Mouse (Mus musculus) cerebellum, postnatal 10 days (tissue): Measurements from ENCODE around the gene Tbx4.

Source experiments
- DNase-seq, 2 experiments: peaks; one replicate each; pipeline ENCODE4 v3.0.0; 2021; ENCODE audit warnings: mixed read lengths in 2 of 2

The Tbx4 gene

DNA sequence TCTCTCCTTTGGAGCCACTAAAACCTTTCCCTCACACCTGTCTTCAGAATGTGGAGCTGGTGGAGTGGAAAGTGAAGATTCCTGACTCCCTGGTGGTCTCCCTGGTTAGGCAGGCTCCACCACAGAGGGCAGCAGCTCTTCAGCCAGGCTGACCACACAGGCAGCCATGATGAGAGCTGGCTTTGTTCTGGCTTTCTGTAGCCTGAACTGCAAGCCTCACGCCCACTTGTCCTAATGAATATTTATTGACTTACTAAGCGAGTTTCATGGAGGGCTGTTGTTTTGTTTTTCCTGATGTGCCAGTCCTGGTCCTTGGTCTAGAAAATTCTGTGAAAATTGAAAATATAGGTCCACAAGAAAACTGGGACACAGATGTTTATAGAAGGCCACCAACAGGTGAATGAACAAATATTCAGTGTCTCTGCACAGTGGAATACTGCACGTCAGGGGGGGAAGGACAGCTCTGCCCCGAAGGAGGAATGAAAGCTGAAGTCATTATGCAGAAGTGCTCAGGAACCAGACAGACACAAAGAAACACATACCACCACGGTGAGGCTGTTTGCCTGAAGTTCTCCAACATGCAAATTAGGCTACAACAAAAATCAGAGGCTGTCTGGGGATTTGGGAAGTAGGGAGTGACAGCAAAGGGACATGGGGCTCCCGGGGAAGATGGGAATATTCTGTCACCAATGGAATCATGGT is 28.1 kb upstream of the Tbx4 start:
- no peak for DNase-seq

DNA sequence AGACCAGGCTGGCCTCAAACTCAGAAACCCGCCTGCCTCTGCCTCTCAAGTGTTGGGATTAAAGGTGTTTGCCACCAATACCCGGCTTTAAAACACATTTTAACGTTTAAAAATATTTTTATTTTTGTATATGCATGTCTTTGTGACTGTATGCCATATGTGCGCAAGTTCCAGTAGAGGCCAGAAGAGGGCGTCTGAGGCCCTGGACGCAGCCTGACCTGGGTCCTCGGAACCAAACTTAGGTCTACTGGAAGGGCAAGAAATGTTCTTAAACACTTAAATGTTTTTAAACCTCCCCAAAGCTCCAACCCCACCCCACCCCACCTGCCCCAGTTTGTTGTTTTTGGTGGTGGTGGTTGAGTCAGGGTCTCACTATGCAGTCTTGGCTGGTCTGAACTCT is 21.9 kb upstream of the Tbx4 start:
- peak; percentile 17 to 28 for DNase-seq

DNA sequence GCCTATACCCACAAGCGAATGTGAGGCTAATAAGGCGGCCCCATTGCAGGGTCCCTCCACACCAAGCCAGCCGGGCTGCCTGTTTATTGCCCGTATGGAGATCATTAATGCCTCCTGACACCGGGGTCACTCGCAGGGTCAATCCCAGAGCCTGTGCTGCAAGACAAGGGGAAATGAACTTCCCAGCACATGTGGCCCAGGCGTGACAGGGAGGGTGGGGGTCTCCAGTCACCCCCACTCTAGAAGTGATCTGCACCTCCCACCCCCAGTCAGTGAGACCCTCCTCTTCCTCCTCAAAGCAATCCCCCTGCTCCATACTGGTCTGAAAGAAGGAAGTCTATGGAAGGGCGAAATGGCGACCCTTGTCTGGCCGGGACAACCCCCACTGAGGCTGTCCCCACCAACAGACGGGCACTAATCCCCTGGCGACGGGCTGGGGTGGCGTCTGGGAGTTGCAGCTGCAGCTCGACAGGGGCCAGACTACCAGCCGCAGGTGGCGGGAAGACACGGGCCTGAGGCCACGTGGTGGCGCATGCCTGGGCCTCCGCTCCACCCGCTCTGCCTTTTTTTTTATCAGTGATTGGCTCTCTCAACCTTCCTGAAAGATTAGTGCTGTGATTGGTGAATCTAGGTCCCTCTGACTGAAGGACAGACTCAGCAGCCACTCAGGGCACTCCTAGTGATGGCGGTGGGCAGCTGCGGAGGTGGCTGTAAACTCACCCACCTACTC is 10.0 kb upstream of the Tbx4 start:
- DNase-seq, result no peak

DNA sequence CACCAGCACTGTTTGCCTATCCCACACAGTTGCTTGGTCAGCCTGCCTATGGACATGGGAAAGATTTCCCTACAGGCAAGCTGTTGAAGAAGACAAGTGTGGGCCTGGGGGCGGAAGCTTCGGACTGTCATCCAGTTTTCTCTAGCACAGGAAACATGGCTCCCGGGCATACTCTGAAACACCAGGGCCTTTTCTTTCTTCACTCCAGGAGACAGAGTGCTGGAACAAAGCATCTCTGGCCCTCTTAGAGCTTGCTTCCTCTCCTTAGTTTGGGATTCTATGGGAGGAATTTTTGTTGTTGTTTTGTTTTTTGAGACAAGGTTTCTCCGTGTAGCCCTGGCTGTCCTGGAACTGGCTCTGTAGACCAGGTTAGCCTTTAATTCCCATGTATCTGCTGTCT is 1.7 kb upstream of the Tbx4 start:
- DNase-seq, result no peak

DNA sequence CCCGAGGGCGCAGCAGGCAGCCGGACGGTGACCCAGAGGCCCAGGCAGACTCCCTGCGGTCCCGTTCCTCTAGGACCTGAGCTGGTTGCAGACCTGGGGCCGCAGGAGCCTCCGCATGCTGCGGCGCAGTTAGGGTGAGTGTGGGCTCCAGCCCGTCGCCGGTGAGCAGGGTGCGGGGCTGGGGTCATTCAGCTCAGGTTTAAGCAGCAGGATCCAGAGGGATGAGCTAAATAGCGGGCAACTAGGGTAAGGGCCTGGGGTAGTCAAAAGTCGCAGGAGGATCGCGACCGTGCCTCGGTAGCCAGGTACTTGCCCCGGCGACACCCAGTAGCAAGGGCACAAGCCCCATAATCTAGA is 185 bp downstream of the Tbx4 start:
- DNase-seq, result peak in 1 of 2 experiments; percentile 16

DNA sequence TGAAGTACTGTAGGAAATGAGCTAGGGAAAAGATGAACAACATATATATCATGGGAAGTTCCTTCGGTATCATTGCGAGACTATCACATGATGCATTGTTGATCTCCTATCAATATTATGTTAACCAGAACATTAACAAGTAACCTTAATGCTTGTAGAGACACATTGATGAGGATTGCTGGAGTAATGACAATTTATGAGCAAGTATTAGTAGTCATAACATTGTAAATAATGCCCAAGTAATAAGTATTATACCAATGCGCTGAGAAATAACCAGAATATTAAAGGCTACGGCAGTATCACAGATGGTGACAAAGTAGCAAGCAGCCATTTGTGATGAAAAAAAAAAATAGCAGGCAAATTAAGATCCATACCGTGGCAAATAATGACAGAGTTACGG is 1.1 kb downstream of the Tbx4 start:
- DNase-seq, result peak in 1 of 2 experiments; percentile 22

DNA sequence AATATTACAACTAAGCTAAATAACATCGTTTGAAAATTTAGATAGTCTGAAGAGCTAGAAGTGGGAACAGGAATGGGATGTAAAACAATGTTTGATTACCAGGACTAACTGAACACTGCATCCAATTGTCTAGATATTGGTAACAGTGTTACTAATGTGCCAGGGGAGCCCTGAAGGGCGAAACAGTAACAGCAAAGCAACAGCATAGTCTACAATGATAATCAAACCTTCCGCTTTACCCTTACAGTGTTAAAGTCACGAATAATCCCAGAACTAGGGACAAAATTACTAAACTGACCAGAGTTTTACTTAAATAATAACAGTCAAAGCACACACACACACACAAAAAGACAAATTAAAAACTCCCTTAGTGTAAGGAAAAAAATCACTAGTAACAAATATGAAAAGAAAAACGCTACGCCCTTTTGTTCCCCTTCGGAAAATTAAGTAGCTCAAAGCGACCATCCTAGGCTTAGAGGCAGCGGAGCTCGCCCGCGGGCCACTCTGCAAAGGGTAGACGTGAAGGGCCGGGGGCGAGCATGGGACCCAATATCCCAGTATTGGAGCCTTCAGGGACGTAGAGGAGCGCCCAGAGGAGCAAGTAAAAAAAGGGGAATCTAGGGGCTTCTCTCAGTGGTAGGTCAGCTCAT is 1.7 kb downstream of the Tbx4 start:
- peak; percentile 26 to 33 for DNase-seq

DNA sequence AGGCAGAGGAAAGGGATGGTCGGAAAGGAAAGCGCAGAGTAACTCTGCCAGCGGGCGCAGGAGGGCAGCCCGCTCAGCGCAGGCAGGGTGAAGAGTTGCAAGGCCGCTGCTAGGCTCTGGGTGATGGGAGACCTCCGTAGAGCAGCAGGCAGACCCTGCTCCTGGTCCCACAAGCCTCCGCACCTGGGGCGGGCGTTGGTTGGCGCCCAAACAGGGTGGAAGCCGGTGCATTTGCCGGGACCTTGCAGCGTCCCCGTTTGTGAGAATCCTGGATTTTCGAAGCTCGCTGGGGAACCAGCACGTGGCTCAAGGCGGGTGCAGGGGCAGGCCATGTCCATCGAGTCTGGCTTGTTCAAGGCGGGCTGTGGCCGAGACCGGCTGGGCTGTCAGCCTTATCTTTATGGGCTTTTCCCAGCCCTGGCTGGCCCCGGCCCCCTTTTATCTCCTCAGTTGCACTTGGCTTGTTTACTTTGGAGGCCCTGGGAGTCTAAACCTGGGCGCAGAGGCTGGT is 2.3 kb downstream of the Tbx4 start:
- peak; percentile 22 to 40 for DNase-seq

DNA sequence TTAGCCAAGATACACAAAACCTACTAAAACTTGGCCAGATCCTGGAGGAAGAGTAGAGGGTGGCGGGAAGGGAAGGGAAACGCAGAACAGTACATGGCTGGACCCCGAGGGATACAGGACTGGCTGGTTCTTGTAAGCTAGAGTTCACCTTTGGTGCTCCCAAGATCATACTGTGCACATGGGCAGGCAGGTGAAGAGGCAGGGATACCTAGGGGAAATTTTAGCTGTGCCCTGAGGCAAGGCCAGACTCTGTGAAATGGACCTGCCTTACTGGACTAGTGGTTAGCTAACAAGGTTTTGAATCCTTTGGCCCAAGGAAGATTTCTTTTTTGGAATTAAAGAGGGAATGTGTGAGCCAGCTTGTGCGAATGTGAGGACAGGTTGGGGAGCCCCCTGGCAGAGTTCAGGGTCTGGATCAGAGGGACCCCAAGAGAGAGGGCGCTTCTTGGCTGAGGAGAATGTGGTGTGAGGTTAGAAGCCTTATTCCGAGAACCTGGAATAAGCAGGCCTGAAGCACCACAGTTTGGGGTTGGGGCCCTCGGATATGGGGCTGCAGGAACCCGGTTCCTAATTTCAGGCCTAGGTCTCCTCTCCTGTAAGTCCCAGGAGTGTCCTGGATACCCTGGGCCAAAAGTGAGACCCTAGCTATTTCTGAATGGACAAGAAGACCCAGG is 3.0 kb downstream of the Tbx4 start:
- DNase-seq, result no peak

DNA sequence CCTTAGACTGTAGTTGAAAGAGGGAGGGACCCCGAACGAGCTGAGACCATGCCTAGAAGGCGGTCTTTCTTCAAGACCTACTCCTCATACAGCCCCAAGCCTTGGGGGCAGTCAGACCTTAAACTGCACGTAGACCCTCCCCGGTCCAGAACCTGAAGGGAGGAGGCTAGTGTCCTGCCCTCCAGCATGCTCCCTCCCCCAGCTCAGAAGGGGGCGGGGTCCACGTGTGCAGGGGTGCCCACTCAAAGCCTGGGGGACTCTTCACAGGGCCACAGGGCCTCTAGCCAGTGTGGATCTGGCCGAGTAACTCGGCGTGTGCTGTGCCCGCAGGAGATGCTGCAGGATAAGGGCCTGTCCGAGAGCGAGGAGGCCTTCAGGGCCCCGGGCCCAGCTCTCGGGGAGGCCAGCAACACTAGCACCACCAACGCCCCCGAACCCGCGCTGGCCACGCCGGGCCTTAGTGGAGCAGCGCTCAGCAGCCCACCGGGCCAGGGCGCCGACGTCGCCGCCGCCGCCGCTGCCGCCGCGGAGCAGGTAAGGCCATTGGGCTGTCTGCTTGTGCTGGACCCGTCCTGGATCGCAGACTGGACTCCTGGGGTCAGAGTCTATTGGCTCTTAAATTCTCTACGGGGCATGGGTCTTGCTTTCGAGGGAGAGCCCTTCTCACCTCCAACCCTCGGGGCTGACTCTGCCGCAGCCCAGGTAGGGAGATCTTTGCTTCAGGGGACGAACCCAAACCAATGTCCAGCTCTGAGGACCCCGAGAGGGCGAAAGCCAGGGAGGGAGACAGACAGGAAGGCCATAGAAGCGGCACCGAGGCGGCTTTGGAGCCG is 3.7 kb downstream of the Tbx4 start:
- peak in 1 of 2 experiments; percentile 23 for DNase-seq

DNA sequence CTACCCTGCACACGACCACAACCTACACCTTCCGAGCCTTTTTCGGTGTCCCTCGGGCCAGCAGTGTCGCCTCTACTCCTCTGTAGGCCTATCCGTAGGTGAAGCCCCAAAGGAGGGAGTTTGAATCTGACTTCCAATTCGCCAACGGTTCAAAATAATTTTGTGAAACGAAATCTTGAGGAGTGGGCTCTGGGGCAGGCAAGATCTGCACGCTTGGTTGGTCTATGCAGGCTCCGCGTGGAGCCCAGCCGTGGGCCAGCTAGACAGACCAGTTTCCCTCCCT is 4.3 kb downstream of the Tbx4 start:
- peak; percentile 44 to 63 for DNase-seq

DNA sequence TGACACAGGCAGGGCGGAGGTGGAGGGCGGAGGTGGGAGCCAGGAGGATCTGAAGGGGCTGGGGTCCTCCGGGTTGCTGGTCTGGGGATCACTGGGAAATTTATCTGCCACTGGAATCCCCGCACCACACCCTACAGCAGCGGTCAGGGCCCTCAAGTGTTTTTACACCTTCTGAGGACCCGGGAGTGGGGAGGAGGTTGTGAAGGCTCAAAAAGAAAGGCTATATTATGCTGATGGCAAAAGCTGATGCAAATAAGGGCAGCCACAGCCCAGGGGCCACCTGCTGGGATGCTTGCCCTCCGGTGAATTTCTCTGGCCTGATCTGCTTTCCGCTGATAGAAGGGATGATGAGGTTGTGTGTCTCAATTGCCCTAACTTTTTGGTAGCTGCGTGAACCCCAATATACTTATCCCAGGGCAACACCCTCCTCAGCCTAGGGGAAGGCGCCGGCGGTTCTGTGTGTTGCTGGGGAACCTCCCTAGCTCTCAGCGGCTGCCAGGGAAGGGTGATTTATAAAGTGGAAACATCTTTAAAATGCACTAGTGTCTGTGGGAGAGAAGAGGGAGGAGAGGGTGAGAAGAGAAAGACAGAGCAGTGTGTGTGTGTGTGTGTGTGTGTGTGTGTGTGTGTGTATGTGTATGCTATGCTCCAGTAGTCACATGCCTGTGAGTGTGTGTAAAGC is 4.9 kb downstream of the Tbx4 start:
- DNase-seq, result no peak

DNA sequence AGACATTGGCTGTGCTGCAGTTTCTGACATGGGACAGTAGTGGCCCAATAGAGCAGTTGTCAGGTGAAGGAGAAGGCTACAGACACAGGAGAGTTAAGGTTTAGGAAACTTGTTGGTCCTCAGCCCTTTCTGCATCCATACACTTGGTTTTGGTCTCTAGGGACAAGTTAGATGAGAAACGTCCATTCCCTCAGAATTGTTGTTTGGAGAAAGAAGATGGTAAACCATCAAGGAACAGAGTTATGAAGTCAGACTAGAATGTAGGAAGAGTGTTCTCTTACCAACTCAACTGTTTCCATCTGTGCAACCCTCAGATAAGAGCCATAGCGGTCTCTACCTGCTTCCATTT is 5.4 kb downstream of the Tbx4 start:
- no peak for DNase-seq

DNA sequence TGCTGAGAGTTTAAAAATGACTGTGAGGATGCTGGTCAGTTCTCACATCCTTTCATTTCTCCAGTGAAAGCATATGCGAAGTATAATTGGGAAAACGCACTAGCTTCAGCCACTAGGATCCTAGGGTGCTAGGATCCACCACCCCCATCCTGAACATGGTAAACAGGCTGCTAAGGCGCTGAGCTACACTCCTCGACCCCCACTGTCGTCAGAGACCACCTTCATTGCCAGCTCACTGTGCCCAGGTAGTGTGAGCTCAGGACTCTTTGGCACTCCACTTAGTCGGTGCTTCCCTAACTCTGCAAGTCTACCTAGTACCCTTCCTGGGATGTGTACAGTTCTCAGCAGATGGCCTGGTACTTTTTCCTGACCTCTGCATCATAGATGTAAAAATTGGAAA is 6.5 kb downstream of the Tbx4 start:
- DNase-seq, result no peak

DNA sequence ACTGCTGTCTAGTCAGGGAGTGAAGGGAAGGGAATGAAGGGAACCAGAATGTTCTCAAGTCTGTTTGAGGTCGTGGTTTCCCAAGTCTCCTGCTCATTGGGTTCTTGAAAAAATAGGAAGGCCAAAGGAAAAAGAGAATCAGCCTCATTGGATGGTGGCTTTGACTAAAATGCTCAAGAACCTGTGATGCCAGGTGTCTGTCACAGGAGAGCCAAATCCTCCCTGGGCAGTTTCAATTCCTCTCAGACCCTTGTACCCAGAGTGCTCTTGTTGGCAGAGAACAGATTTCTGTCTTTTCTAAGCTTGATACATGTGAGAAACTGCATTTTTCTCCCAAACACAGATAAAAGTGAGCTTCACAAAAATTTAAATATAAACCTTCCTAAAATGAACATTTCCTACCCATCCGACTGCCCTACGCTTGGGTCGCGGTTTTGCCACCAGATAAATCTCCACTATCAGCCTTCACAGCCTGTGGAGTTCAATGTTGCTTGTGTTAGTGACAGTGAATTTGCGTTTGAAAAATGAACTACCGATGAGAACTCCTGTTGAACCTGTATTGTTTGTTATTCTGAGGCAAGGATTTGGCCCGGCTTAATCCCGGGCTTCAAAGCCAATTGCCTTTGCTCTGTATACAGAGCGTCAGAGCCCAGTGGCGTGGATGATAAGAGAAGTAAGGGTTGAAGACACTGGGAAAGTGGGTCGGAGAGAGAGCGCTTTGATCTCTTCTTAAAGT is 7.3 kb downstream of the Tbx4 start:
- DNase-seq, result no peak

DNA sequence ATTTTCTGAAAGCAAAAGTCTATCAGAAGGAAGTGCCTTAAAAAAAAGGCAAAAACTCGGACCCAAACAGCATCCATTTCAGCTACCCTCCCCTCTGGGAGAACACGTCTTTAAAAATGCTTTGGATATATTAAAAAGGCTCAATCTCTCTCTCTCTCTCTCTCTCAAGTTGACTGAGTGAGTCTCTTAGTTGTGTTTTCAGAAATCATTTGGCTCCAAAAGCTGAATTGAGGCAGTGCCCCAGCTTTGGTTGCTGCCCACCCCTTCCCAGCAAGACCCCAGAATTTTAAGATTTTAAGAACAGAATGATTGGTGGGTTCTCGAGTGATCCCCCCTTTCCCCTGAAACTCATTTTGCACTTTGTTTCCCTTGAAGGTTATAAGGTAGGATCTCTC is 7.9 kb downstream of the Tbx4 start:
- DNase-seq, result no peak

DNA sequence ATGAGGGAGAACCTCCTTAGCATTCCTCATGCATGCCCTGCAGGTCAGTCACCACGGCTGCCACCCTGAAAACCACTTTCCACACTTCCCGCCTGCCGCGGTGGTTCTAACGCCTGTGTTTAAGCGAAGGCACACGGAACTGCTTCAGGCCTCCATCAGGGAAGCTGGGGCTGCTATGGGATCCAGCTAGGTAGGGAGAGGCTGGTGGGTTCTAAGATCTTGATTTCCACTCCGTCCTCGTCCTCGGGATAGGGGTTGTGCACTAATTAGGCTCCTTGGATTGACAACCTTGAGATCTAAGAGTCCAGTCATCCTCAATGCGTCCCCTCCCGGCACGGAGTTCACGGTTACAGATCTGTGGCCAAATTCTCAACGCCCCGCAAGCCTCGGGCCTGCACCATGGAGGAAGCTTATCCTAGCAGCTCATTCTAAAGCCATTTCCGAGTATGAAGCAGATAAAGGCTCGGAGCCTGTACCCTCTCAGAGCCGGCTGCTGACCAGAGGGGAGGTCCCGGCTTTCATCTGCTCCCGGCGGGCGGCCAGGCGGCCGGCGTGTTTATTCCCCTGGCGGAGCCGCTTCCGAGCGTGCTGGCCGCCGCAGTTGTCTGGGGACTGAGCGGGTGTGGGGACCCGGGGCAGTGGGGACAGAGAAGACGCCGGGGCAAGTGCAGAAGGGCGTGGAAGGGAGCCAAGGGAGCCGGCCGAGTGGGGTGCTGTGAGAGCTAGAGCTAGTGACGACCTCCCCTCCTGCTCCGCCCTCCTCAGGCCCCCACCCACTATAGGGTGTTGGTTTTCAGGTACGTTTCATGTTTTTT is 8.7 kb downstream of the Tbx4 start:
- DNase-seq, result peak; percentile 29 to 38

DNA sequence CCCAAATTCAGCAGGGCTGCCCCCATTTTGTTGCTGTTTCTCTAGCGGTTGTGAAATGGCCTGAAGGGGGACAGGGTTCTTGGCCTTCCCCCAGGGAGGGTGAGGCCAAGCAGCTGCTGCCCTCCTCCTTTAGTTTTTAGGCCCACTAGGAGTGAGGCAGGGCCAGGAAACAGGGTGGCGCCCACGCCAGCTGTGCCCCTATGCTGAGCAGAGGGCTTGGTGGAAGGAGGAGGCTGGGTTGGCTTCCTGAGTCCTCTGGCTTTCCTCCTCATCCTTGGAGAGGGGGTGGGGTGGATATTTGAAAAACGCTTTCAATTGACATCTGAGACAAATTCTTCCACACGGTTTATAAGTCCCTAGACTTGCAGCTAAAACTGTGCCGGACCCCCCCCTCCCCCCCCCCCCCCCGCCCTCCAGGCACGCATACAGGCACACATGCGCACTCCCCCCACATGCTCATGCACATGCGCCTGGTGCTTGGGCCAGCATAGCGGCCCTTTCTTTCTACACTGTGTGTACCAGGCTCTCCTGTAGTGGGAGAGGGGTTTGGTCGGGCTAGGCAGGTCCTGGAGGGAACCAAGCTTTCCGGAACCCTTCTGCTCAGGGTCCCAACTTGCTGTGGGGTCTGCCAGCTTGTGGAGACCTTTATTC is 10.2 kb downstream of the Tbx4 start:
- no peak for DNase-seq

DNA sequence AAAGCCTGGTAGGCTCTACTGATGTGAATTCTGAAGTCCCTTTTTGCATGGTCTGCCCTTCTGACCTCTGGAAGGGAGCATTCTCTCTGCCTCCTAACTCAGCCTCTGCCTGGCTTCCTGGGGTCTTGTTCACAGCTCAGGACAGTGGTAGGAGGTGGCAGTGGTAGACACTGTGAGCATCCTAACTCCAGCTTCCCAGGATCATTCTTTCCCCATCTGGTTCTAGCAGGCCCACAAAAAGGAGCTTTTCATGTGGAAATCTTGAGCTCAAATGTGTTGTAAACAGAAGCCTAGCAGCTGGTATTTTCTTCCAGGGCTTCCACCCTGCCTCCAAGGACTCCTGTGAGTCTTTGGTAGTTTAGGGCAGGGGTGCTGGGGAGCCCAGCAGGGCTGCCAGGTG is 14.1 kb downstream of the Tbx4 start:
- no peak for DNase-seq

DNA sequence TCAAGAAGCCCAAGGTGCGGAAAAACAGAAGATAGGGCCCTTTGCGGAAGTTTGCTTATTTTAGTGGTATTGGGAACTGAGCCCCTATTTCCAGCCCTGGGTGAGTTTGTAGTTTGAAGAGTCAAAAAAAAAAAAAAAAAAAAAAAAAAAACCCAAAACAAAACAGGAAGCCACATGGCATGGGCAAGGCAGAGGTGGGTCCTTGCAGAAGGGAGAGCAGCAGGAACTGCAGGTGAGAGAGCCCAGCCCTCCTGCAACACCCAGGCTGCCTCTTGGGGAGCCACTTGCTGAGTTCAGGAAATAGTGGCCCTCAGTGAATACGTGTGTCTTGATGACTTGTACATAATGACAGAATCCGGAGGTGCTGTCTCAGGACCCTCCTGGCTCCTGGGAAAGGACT is 23.3 kb downstream of the Tbx4 start:
- DNase-seq, result no peak
